Mouse (Mus musculus) kidney, postnatal 0 days (tissue): ENCODE results near the gene Tmem44. TPM values are rescaled to one million over a fixed set of nuclear protein-coding genes. Genes with fewer than 3 reads are reported as not detected.

Source experiments
- ATAC-seq: fragments of 200-750 bp; cut with Nextera tagmentation; replicated peaks from 2 replicates; pipeline ENCODE4 v1.8.0; 2017; ENCODE audit warnings: low read depth, moderate number of reproducible peaks, moderate TSS enrichment, moderate library complexity; ENCODE audit not compliant: low FRiP score
- DNase-seq: peaks from one replicate; pipeline ENCODE4 v3.0.0-alpha.2; 2016; ENCODE audit warnings: low spot score
- H3K27ac ChIP-seq: fragments of 300-500 bp; sonication (generic); 2 replicates; pipeline ENCODE4 v1.5.1; 2014; ENCODE audit warnings: mild to moderate bottlenecking
- H3K27me3 ChIP-seq: fragments of 300-500 bp; sonication (generic); 2 replicates; pipeline ENCODE4 v1.6.1; 2014; ENCODE audit warnings: low read length, mixed read lengths; ENCODE audit not compliant: insufficient read depth
- H3K36me3 ChIP-seq: fragments of 300-500 bp; sonication (generic); 2 replicates; pipeline ENCODE4 v1.6.1; 2014; ENCODE audit warnings: low read length, mixed read lengths; ENCODE audit not compliant: insufficient read depth
- H3K4me1 ChIP-seq: fragments of 300-500 bp; sonication (generic); replicated peaks from 2 replicates; pipeline ENCODE4 v1.6.1; 2014; ENCODE audit warnings: antibody characterized with exemption, low read length, mixed read lengths; ENCODE audit not compliant: insufficient read depth
- H3K4me2 ChIP-seq: fragments of 300-500 bp; sonication (generic); 2 replicates; pipeline ENCODE4 v1.6.1; 2014; ENCODE audit warnings: mild to moderate bottlenecking, low read length, moderate library complexity, mixed read lengths
- H3K4me3 ChIP-seq: fragments of 300-500 bp; sonication (generic); replicated peaks from 2 replicates; pipeline ENCODE4 v1.5.1; 2014; ENCODE audit warnings: low read depth, low read length
- H3K9ac ChIP-seq: fragments of 300-500 bp; sonication (generic); 2 replicates; pipeline ENCODE4 v1.6.1; 2014; ENCODE audit warnings: low read depth, low read length
- H3K9me3 ChIP-seq: fragments of 300-500 bp; sonication (generic); replicated peaks from 2 replicates; pipeline ENCODE4 v1.6.1; 2016; ENCODE audit warnings: low read length, inconsistent platforms, mixed read lengths
- CTCF ChIP-seq: IDR thresholded peaks from 2 replicates; pipeline ENCODE4 v1.5.1; 2016; ENCODE audit warnings: antibody characterized with exemption, low read depth, mild to moderate bottlenecking, moderate library complexity
- WGBS: fragments of 180-500 bp; shearing (Covaris S2); extraction: QIAGEN DNeasy Blood & Tissue Kit; methylation state at CpG from one replicate; pipeline ENCODE4 v1.1.7; 2014; 5-methylcytosine and 5-hydroxymethylcytosine counted together
- polyA plus RNA-seq: library from polyadenylated mRNA; unstranded; fragments of >200 nt; fragmentation: Nextera tagmentation; extraction: Ambion mirVana; gene quantifications from 2 replicates; pipeline ENCODE4 v1.2.1, GENCODE M21; 2015

Gene Tmem44
- polyA plus RNA-seq, 1 experiment from 2014 or later: 13.8 TPM

GRCm38 (mm10) chr16:30516993-30517392 is 33.6 kb downstream of the Tmem44 start:
- TF ChIP-seq CTCF: no peak
- Histone ChIP-seq H3K4me1 (peaks cover 21% of the 10 kb centered on the region), H3K36me3 (no peaks in the 10 kb centered on the region), H3K4me2 (no peak overlapping the region), H3K9me3 (no peaks in the 10 kb centered on the region), H3K27ac (no peak overlapping the region), H3K9ac (no peak overlapping the region), H3K4me3 (no peak overlapping the region), H3K27me3 (no peaks in the 10 kb centered on the region)
- 91% methylated on average over 9 of the region's 9 CpGs for WGBS
- no peak for DNase-seq
- no peak for ATAC-seq

GRCm38 (mm10) chr16:30515418-30515817 is 35.2 kb downstream of the Tmem44 start:
- H3K4me2 ChIP-seq: no peak overlapping the region
- peaks cover 28% of the 10 kb centered on the region for H3K4me1 ChIP-seq
- H3K36me3 ChIP-seq: no peaks in the 10 kb centered on the region
- H3K4me3 ChIP-seq: no peak overlapping the region
- TF ChIP-seq CTCF: peak; percentile 65
- no peak overlapping the region for H3K9ac ChIP-seq
- no peaks in the 10 kb centered on the region for H3K9me3 ChIP-seq
- WGBS: 78% methylated on average over 12 of the region's 12 CpGs
- no peaks in the 10 kb centered on the region for H3K27me3 ChIP-seq
- no peak for ATAC-seq
- no peak for DNase-seq
- H3K27ac ChIP-seq: no peak overlapping the region

GRCm38 (mm10) chr16:30513050-30514024 is 37.3 kb downstream of the Tmem44 start:
- H3K4me3 ChIP-seq: no peak overlapping the region
- ATAC-seq (peak; percentile 75), DNase-seq (peak; percentile 66)
- no peak for TF ChIP-seq CTCF
- no peaks in the 10 kb centered on the region for H3K36me3 ChIP-seq
- no peaks in the 10 kb centered on the region for H3K27me3 ChIP-seq
- no peaks in the 10 kb centered on the region for H3K9me3 ChIP-seq
- 37% methylated on average over 20 of the region's 20 CpGs for WGBS
- H3K4me1 ChIP-seq: peaks cover 34% of the 10 kb centered on the region
- H3K9ac ChIP-seq: no peak overlapping the region
- H3K27ac ChIP-seq: peak overlapping the region; percentile 77
- H3K4me2 ChIP-seq: no peak overlapping the region

- no peaks in the 10 kb centered on the region for H3K27me3 ChIP-seq
- H3K4me3 ChIP-seq: no peak overlapping the region
- H3K4me1 ChIP-seq: peaks cover 27% of the 10 kb centered on the region
- 16% methylated on average over 8 of the region's 8 CpGs for WGBS
- peak; percentile 42; the same call in 1 of the 2 replicates for ATAC-seq
- no peak overlapping the region for H3K4me2 ChIP-seq
- TF ChIP-seq CTCF: no peak
- DNase-seq: peak; percentile 73
- H3K36me3 ChIP-seq: no peaks in the 10 kb centered on the region
- peak overlapping the region; percentile 77 for H3K27ac ChIP-seq
- no peak overlapping the region for H3K9ac ChIP-seq
- H3K9me3 ChIP-seq: no peaks in the 10 kb centered on the region
Measured at GRCm38 (mm10) chr16:30512375-30513049, 38.1 kb downstream of the Tmem44 start.

GRCm38 (mm10) chr16:30511563-30512340 is 38.9 kb downstream of the Tmem44 start:
- peak overlapping the region; percentile 70 for H3K4me2 ChIP-seq
- DNase-seq (no peak), ATAC-seq (no peak)
- H3K36me3 ChIP-seq: no peaks in the 10 kb centered on the region
- peak overlapping the region; percentile 60; the same call in 1 of the 2 replicates for H3K4me3 ChIP-seq
- peaks cover 27% of the 10 kb centered on the region for H3K4me1 ChIP-seq
- no peaks in the 10 kb centered on the region for H3K27me3 ChIP-seq
- TF ChIP-seq CTCF: no peak
- peak overlapping the region; percentile 74; the same call in 1 of the 2 replicates for H3K9ac ChIP-seq
- peak overlapping the region; percentile 91 for H3K27ac ChIP-seq
- H3K9me3 ChIP-seq: no peaks in the 10 kb centered on the region
- WGBS: 78% methylated on average over 13 of the region's 13 CpGs
